Mouse (Mus musculus): ENCODE measurements around the gene Soga1.

The Soga1 gene

GRCm38 (mm10) chr2:157079701-157080180 is 687 bp upstream of the Soga1 start:
- DNase-seq (ENCODE audit: low read depth, low spot score) = no peak

GRCm38 (mm10) chr2:157078059-157078792 is 828 bp downstream of the Soga1 start:
- DNase-seq (ENCODE audit: low read depth, low spot score) = no peak

GRCm38 (mm10) chr2:157077641-157078058 is 1.4 kb downstream of the Soga1 start:
- no peak for DNase-seq (ENCODE audit: low read depth, low spot score)

- DNase-seq (ENCODE audit: low read depth, low spot score) = no peak
These were observed 1.9 kb downstream of the Soga1 start for GRCm38 (mm10) chr2:157077160-157077559.

DNA sequence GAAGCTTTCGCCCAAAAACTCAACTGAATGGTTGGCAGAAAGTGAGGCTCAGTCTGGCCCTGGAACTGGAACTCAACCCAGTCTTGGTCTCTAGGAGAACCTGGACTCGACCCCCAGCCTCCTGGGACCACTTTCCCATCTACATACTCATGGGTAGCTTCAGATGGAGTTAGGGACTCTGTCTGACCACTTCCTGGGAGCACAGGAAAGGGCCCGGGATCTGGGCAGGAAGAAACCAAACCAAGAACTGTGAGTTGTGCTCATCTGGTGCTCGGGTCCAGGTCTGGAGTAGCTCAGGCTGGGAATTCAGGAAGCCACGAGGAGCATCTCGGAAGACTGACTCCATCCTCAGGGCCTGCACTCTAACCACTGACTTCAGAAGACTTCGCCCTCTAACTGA is 2.5 kb downstream of the Soga1 start:
- no peak for DNase-seq (ENCODE audit: low read depth, low spot score)

DNA sequence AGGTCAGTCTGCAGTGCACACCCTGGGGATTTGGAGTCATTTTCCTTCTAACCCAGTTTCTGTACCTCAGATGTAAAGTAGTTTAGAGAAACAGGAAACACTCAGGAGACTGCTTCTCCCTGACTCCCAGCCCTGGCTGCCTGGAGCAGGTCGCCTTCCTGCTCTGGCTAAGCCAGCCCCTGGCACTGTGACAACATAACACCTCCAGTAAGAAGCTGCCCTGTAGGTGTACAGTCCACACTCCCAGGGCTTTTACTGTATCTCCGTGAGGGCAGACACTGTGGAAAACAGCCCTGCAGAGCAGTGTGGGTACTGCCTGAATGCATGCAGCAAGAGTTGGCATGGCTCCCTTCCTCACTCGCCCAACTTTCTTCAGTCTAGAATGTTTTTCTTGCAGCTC is 3.4 kb downstream of the Soga1 start:
- no peak for DNase-seq (ENCODE audit: low read depth, low spot score)

- DNase-seq (ENCODE audit: low read depth, low spot score) = no peak
These were observed 3.8 kb downstream of the Soga1 start for GRCm38 (mm10) chr2:157075226-157075625.

DNA sequence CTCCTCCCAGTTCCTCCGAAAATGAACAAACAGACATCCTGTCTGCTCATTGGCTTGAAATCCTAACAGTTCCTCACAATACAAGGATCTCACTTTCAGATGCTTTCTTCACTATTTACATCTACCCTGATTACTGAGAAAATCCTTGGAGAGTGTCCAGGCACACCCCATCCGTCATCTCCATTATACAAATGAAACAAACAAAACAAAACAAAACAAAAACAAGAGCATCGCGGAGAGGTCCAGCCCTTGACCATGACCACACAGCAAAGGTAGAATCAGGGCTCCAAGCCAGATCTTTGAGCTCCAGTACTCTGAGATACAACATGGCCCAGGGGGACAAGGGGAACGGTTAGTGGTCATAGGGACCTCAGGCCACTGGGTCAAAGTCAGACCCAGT is 4.3 kb downstream of the Soga1 start:
- no peak for DNase-seq (ENCODE audit: low read depth, low spot score)

- DNase-seq (ENCODE audit: low read depth, low spot score) = no peak
These were observed 4.8 kb downstream of the Soga1 start for GRCm38 (mm10) chr2:157074186-157074724.

GRCm38 (mm10) chr2:157073378-157074052 is 5.5 kb downstream of the Soga1 start:
- DNase-seq (ENCODE audit: low read depth, low spot score) = no peak

DNA sequence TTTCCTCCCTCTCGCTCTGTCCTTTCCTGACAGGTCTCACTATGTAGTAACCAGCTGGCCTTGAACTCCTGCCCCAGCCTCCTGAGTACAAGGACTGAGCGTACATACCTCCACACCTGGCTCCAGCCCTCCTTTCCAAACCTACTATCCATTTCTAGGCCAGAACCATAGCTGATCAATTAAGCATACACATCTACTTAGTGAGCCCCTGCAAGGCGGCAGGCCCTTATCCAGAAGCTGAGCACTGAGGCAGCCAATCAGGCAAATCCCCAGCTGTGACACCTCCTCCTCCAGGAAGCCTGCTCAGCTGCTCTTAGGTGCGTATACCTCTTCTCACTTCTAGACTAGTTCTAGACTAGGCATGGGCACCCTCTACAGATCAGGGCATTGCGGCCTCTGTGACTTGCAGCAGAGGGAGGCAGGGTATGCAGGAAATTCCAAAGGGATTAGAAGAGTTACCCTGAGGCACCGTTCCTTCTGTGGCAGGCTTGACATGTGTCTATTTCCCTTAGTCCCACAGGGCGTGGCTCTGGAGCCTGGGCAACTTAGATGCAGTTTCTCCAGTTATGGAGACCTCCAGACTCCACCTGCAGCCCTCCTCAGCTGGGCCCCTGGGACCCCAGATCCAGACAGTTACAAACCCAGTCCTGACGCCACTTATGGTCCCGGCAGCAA is 6.6 kb downstream of the Soga1 start:
- no peak for DNase-seq (ENCODE audit: low read depth, low spot score)

DNA sequence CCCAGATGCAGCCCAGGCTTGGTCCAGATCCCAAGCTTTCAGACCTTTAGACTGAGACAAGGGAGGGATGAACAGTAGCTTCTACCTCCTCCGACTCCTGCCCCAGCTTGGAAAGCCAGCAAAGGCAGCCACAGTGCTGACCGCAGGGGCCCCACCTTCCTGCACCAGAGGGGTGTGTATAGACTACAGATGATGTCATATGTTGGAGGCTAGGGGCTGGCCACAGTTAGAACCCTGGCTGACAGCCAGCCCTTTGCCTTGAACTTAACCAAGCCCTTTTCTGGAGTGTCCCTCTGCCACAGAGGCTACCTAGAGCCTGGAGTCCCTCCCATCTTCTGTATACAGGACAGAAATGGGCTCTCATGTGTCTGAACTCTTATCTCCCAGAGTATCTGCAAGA is 7.5 kb downstream of the Soga1 start:
- no peak for DNase-seq (ENCODE audit: low read depth, low spot score)

GRCm38 (mm10) chr2:157070365-157070764 is 8.7 kb downstream of the Soga1 start:
- no peak for DNase-seq (ENCODE audit: low read depth, low spot score)

- DNase-seq (ENCODE audit: low read depth, low spot score) = no peak
These were observed 9.2 kb downstream of the Soga1 start for GRCm38 (mm10) chr2:157069755-157070315.

GRCm38 (mm10) chr2:157069355-157069735 is 9.7 kb downstream of the Soga1 start:
- no peak for DNase-seq (ENCODE audit: low read depth, low spot score)

DNA sequence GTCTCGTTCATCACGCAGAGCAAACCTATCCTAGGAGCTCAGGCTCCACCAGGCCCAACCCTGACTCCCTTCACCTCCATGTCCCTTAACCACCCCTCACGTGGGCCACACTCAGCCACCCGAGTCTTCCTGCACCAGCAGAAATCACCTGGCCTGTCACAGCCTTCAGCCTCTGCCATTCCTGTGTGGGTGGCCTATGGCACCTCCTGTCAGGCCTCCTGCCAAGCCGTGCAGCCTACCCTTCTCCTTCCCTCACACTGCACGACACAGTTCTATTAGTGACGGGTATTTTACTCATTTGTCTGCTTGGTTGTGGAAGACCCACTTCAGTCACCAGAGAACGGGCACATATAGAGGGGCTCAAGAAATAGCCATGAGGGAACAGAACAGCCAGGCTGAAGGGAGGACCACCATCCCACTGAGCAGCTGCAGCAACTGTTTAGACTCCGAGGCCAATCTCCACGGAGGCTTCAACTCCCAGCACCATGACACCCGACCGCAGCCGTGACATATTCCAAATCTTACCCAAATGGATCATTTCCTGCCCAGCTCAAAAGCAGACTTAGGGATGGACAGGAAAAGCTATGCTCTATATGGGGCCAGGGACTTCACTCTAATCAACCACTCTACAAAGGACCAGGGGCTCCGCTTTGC is 10.2 kb downstream of the Soga1 start:
- no peak for DNase-seq (ENCODE audit: low read depth, low spot score)

GRCm38 (mm10) chr2:157066731-157067430 is 12.2 kb downstream of the Soga1 start:
- DNase-seq (ENCODE audit: low read depth, low spot score) = no peak

DNA sequence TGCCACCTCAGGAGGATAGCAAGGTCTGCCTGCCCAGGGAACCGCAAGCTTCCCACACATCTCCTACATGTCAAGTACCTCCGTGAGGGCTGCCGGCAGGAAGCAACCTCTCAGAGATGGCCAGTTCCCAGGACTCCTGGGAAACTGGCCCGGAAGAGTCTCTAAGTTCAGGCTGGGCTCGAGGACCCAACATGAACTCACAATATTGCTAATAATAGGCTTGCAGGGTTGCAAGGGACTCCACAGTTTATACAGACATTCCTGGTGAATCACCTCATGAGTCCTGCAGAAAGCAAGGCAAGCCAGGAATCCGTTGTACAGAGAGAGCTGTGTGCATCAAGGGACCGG is 13.2 kb downstream of the Soga1 start:
- DNase-seq (ENCODE audit: low read depth, low spot score) = no peak

- DNase-seq (ENCODE audit: low read depth, low spot score) = no peak
These were observed 13.8 kb downstream of the Soga1 start for GRCm38 (mm10) chr2:157064978-157065878.

- no peak for DNase-seq (ENCODE audit: low read depth, low spot score)
These were observed 14.9 kb downstream of the Soga1 start for GRCm38 (mm10) chr2:157064136-157064535.
